Mouse (Mus musculus): ENCODE measurements around the gene Mast4. TPM values are rescaled to one million over a fixed set of nuclear protein-coding genes. Genes with fewer than 3 reads are reported as not detected.

Mast4 gene
- total and polyA plus RNA-seq, 3 experiments = 0.99 to 7.4 (median 6.1) TPM

GRCm38 (mm10) chr13:102815158-102815557, 519.1 kb downstream of the Mast4 start:
- H3K9ac ChIP-seq (ENCODE audit: insufficient read depth, low read depth) = no peak overlapping the region
- no peaks in the 10 kb centered on the region for H3K9me3 ChIP-seq (replicated peaks; ENCODE audit: low read length)
- no peak overlapping the region for H3K4me3 ChIP-seq (replicated peaks in 1 of 3; ENCODE audit: low read depth in 2 of 3, low read length in 2 of 3, poor library complexity in 1 of 3)
- dilution Hi-C loops (cut with MboI; ENCODE audit: extremely low pct_ligation_motif_present, extremely low pct_unique_long_range_greater_than_20kb, low sequenced_read_pairs) (no loop called here), in situ Hi-C loops (cut with MboI; ENCODE audit: low pct_ligation_motif_present, low pct_unique_long_range_greater_than_20kb, low sequenced_read_pairs) (loop anchor here (25.0 kb wide), 1 partner anchor 297 kb away; no protein-coding TSS in a partner anchor)
- no peaks in the 10 kb centered on the region for H3K4me1 ChIP-seq (ENCODE audit: control insufficient read depth in 1 of 2, insufficient read depth in 2 of 2)
- H3K79me2 ChIP-seq (replicated peaks; ENCODE audit: control insufficient read depth, extremely low read depth, insufficient read depth, poor library complexity, severe bottlenecking) = no peaks in the 10 kb centered on the region; the same call in 1 of the 2 replicates
- no peak overlapping the region for H3K27ac ChIP-seq (ENCODE audit: insufficient read depth, low read depth)
- DNase-seq (ENCODE audit: extremely low read depth) = no peak
- no peak overlapping the region for H3K4me2 ChIP-seq (ENCODE audit: insufficient read depth, low read depth, poor library complexity, severe bottlenecking)
- no peak for TF ChIP-seq TCF12 (IDR thresholded peaks at IDR 0.05; ENCODE audit: low read depth, low read length)
- peaks cover 0 to 2% of the 10 kb centered on the region in 2 experiments for H3K36me3 ChIP-seq (replicated peaks in 1 of 2; ENCODE audit: control insufficient read depth in 1 of 2, insufficient read depth in 1 of 2, low read length in 1 of 2)
- H3K27me3 ChIP-seq (replicated peaks) = no peaks in the 10 kb centered on the region

GRCm38 (mm10) chr13:102811129-102811832, 523.0 kb downstream of the Mast4 start:
- dilution Hi-C loops (cut with MboI; ENCODE audit: extremely low pct_ligation_motif_present, extremely low pct_unique_long_range_greater_than_20kb, low sequenced_read_pairs) = no loop called here
- Histone ChIP-seq H3K27ac (ENCODE audit: insufficient read depth, low read depth) (no peak overlapping the region), H3K36me3 (replicated peaks in 1 of 2; ENCODE audit: control insufficient read depth in 1 of 2, insufficient read depth in 1 of 2, low read length in 1 of 2) (peaks cover 0 to 2% of the 10 kb centered on the region in 2 experiments), H3K4me3 (replicated peaks in 1 of 3; ENCODE audit: low read depth in 2 of 3, low read length in 2 of 3, poor library complexity in 1 of 3) (no peak overlapping the region), H3K27me3 (replicated peaks) (no peaks in the 10 kb centered on the region), H3K9me3 (replicated peaks; ENCODE audit: low read length) (no peaks in the 10 kb centered on the region), H3K4me1 (ENCODE audit: control insufficient read depth in 1 of 2, insufficient read depth in 2 of 2) (no peaks in the 10 kb centered on the region), H3K79me2 (replicated peaks; ENCODE audit: control insufficient read depth, extremely low read depth, insufficient read depth, poor library complexity, severe bottlenecking) (no peaks in the 10 kb centered on the region), H3K9ac (ENCODE audit: insufficient read depth, low read depth) (no peak overlapping the region), H3K4me2 (ENCODE audit: insufficient read depth, low read depth, poor library complexity, severe bottlenecking) (no peak overlapping the region)
- no peak for DNase-seq (ENCODE audit: extremely low read depth)
- in situ Hi-C loops (cut with MboI; ENCODE audit: low pct_ligation_motif_present, low pct_unique_long_range_greater_than_20kb, low sequenced_read_pairs) = loop anchor here (25.0 kb wide), 1 partner anchor 301 kb away; no protein-coding TSS in a partner anchor
- TF ChIP-seq ZKSCAN1 (IDR thresholded peaks at IDR 0.05; ENCODE audit: borderline replicate concordance, low read depth, low read length) (no peak), ETS1 (conservative IDR thresholded peaks at IDR 0.05; ENCODE audit: low read depth, low read length) (no peak), GABPA (IDR thresholded peaks at IDR 0.05; ENCODE audit: insufficient replicate concordance, low read depth, low read length) (no peak), KAT2A (IDR thresholded peaks at IDR 0.05; ENCODE audit: insufficient replicate concordance, low read length) (no peak), TBP (conservative IDR thresholded peaks at IDR 0.05; ENCODE audit: low read depth, low read length) (no peak), MXI1 (IDR thresholded peaks at IDR 0.05; ENCODE audit: low read depth, low read length) (no peak), PAX5 (IDR thresholded peaks at IDR 0.05; ENCODE audit: low read length) (no peak), RAD21 (IDR thresholded peaks at IDR 0.05; ENCODE audit: low read depth, low read length) (no peak), HCFC1 (IDR thresholded peaks at IDR 0.05; ENCODE audit: low read depth, low read length) (no peak), CHD1 (IDR thresholded peaks at IDR 0.05; ENCODE audit: low read depth, low read length) (no peak), SIN3A (IDR thresholded peaks at IDR 0.05; ENCODE audit: low read length) (no peak), CTCF (conservative IDR thresholded peaks at IDR 0.05 in 1 of 2, IDR thresholded peaks at IDR 0.05 in 1 of 2; ENCODE audit: low read depth in 2 of 2, low read length in 2 of 2) (no peak)

All from CH12.LX (cell line).